In the genomic region with DNA sequence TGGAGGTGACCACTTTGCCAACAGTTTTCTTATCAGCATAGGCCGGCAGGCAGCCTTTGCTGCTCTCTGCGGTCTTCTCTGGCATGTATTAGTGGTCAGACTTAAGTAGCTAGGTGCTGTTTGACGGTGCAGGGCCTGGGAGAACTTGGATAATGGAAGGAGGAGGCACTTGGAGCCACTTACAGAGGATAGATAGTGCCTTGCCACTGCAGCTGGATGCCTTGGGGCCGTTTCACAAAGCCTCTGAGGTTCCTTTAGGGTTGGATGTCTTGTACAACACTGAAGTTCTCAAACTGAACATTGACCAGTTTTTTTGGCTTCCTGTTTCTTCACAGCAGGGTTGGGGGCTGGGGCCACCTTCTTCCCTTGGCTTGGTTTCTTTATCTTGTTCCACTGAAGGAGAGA, we compare ENCODE assay signal across 14 mouse cellular contexts.
DNase-seq lines count a peak whose midpoint lies in the region; ATAC-seq lines count a peak whose summit lies in the region.
"Had no signal": no experiment of that assay in that cellular context is flagged by ENCODE, and none has a peak within 500 bp of the region (broad histone marks: within the 10 kb centered on the region; RNA-seq: fewer than 3 reads in every experiment).

No protein-coding gene starts in this region.

- H3K79me2 ChIP-seq in macrophage (ENCODE audit: inconsistent target) = peaks cover 100% of the 10 kb centered on the region

- 22% methylated on average over 4 of the region's 4 CpGs for WGBS in heart, embryonic 16.5 days
- WGBS in macrophage (ENCODE audit: missing documents) = 10% methylated on average over 4 of the region's 4 CpGs

- peaks cover 34% of the 10 kb centered on the region for H3K4me1 ChIP-seq in heart, embryonic 16.5 days (ENCODE audit: control insufficient read depth, insufficient read depth, low read length)

- H3K27ac ChIP-seq in heart, embryonic 16.5 days (ENCODE audit: low read length) = peak overlapping the region; percentile 24
- peak overlapping the region; percentile 41 for H3K27ac ChIP-seq in macrophage
- H3K27ac ChIP-seq: neural tube, embryonic 12.5 days had no signal

- ATAC-seq in heart, embryonic 16.5 days (replicated peaks; ENCODE audit: extremely low read depth, insufficient read depth, low FRiP score) = no peak
- no peak for ATAC-seq in activated CD4-positive, CD25-positive, alpha-beta regulatory T cell, adult 4 months
- ATAC-seq: forebrain, embryonic 14.5 days; intestine, postnatal 0 days had no signal

- no peak overlapping the region for H3K4me3 ChIP-seq in heart, embryonic 16.5 days (ENCODE audit: low read length)
- no peak overlapping the region for H3K4me3 ChIP-seq in macrophage (ENCODE audit: inconsistent target)
- H3K4me3 ChIP-seq: neural tube, embryonic 12.5 days had no signal

- H3K9ac ChIP-seq in heart, embryonic 16.5 days (ENCODE audit: low read length) = no peak overlapping the region
- H3K9ac ChIP-seq: neural tube, embryonic 12.5 days had no signal

- no peaks in the 10 kb centered on the region for H3K27me3 ChIP-seq in heart, embryonic 16.5 days (ENCODE audit: control insufficient read depth, insufficient read depth, low read length)
- H3K27me3 ChIP-seq: neural tube, embryonic 12.5 days had no signal

- peaks cover 6% of the 10 kb centered on the region for H3K36me3 ChIP-seq in heart, embryonic 16.5 days (ENCODE audit: control insufficient read depth, insufficient read depth)
- peaks cover 12% of the 10 kb centered on the region for H3K36me3 ChIP-seq in macrophage (ENCODE audit: inconsistent target)
- H3K36me3 ChIP-seq: neural tube, embryonic 12.5 days had no signal

- peak; percentile 42 for DNase-seq in lung, postnatal 36 days
- DNase-seq in lung, postnatal 25 days (ENCODE audit: low spot score) = no peak
- peak; percentile 44 to 63 for DNase-seq in thymus, postnatal 36 days
- DNase-seq in B cell, adult 2 months = no peak
- no peak for DNase-seq in right cerebral cortex, adult 2 months (ENCODE audit: low spot score in 2 of 2)
- DNase-seq: adrenal gland, adult 2 months; left cerebral cortex, postnatal 4 days; right cerebral cortex, adult 18-20 months had no signal

- peaks cover 4% of the 10 kb centered on the region; the same call in 1 of the 2 replicates for H3K9me3 ChIP-seq in heart, embryonic 16.5 days (replicated peaks; ENCODE audit: control insufficient read depth, low read length)

- peak overlapping the region; percentile 34 for H3K4me2 ChIP-seq in heart, embryonic 16.5 days (ENCODE audit: low read depth, low read length)
- H3K4me2 ChIP-seq: neural tube, embryonic 12.5 days had no signal

Comparison
In these comparisons a context has a peak if more than half of its experiments do, and no peak if none do; other contexts are left out.
1. DNase-seq: peak in lung, postnatal 36 days (single experiment) and thymus, postnatal 36 days (2 of 2); none in lung, postnatal 25 days (single experiment), B cell, adult 2 months (0 of 2) and right cerebral cortex, adult 2 months (0 of 2).